19 mouse cellular contexts compared by ENCODE assay signal in the genomic region with DNA sequence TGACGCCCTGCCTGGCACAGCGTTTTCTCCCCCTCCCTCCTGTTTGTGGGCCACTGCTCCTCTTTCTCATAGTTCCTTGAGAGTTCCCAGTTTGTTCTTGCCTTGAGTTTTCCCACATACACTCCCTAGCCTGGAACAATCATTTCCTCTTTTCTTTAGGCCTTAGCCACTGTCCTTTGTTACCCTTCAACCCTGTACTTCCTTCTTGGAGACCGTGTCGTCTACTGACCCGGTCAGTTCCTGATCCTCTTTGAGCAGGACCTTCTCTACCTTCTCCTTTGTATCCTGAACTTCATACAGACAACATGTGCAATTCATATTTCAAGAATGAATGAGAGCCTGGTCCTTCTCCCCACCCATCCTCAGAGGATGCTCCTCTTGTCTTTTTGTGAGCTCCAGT. TPM values are rescaled to one million over a fixed set of nuclear protein-coding genes. Genes with fewer than 3 reads are reported as not detected.
"Had no signal": no experiment of that assay in that cellular context is flagged by ENCODE, and none has a peak within 500 bp of the region (broad histone marks: within the 10 kb centered on the region; RNA-seq: fewer than 3 reads in every experiment).

No protein-coding gene starts in this region.

- DNase-seq: kidney, adult 9 months; kidney, postnatal 14 days; kidney, postnatal 4 days; layer of hippocampus, adult 9-11 months; liver, embryonic 13.5 days; lung, adult 2 months; lung, postnatal 14 days; lung, postnatal 4 days; midbrain, embryonic 14.5 days; retina, postnatal 1 day; right cerebral cortex, postnatal 25 days; spleen, adult 18-20 months; thymus, postnatal 25 days had no signal

- H3K9me3 ChIP-seq: liver, embryonic 13.5 days; neural tube, embryonic 12.5 days; neural tube, embryonic 15.5 days; stomach, embryonic 15.5 days had no signal

- H3K4me1 ChIP-seq: liver, embryonic 13.5 days; neural tube, embryonic 15.5 days; stomach, embryonic 15.5 days had no signal

- H3K9ac ChIP-seq: liver, embryonic 13.5 days; neural tube, embryonic 12.5 days; neural tube, embryonic 15.5 days; stomach, embryonic 15.5 days had no signal

- H3K4me3 ChIP-seq: layer of hippocampus, adult 2 months; liver, embryonic 13.5 days; neural tube, embryonic 12.5 days; neural tube, embryonic 15.5 days; stomach, embryonic 15.5 days had no signal

- H3K4me2 ChIP-seq: liver, embryonic 13.5 days; midbrain, embryonic 11.5 days; neural tube, embryonic 12.5 days; neural tube, embryonic 15.5 days; stomach, embryonic 15.5 days had no signal

- H3K27me3 ChIP-seq: neural tube, embryonic 12.5 days; neural tube, embryonic 15.5 days; stomach, embryonic 15.5 days had no signal

- H3K27ac ChIP-seq: layer of hippocampus, adult 2 months; liver, embryonic 13.5 days; neural tube, embryonic 12.5 days; neural tube, embryonic 15.5 days; stomach, embryonic 15.5 days had no signal

- H3K36me3 ChIP-seq: liver, embryonic 13.5 days; neural tube, embryonic 12.5 days; neural tube, embryonic 15.5 days; stomach, embryonic 15.5 days had no signal

RNA-seq across cellular contexts. Expression of gene Csf1, which starts 21.0 kb away (rescaled TPM):
- total RNA-seq: megakaryocyte-erythroid progenitor cell, adult 5-6 weeks had no signal
